In the genomic region with DNA sequence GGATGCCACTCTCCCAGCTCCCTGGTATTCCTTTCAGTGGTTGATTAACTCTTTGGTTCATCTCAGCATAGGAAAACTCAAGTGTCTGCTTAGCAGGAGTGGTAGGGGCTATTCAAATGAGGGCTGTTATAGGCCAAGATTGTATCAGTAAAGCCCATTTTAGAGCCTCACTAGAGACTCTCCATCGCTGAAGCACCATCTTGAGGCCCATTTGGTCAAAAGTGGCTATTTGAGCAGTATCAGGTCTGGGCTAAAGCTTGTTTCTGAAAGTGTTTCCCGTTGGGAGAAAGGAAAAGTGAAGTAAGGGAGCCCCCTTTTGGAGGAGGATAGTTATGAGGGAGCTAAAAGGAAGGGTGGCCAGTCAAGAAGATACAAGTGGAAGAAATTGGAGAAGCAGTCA, we compare ENCODE assay signal across 8 mouse cellular contexts.
A peak's percentile ranks its signal among the peaks of the same experiment; 100 is the strongest.
DNase-seq lines count a peak whose midpoint lies in the region; ATAC-seq and TF ChIP-seq lines count a peak whose summit lies in the region.

No protein-coding gene starts in this region.

- H3K4me3 ChIP-seq in hindbrain, embryonic 13.5 days = no peak overlapping the region
- no peak overlapping the region for H3K4me3 ChIP-seq in hindbrain, embryonic 10.5 days
- no peak overlapping the region for H3K4me3 ChIP-seq in MEL (ENCODE audit: control insufficient read depth in 1 of 2, insufficient read depth in 1 of 2, low read depth in 2 of 2, low read length in 2 of 2)
- H3K4me3 ChIP-seq in hindbrain, embryonic 14.5 days (replicated peaks; ENCODE audit: low read length) = no peak overlapping the region
- H3K4me3 ChIP-seq in liver, embryonic 11.5 days (ENCODE audit: low read depth, low read length) = no peak overlapping the region

- no peak overlapping the region for H3K4me2 ChIP-seq in hindbrain, embryonic 13.5 days
- H3K4me2 ChIP-seq in hindbrain, embryonic 14.5 days (replicated peaks) = no peak overlapping the region
- H3K4me2 ChIP-seq in liver, embryonic 11.5 days = no peak overlapping the region

- TF ChIP-seq POLR2A in MEL (IDR thresholded peaks at IDR 0.05; ENCODE audit: control insufficient read depth in 1 of 2, insufficient read depth in 1 of 2, low read depth in 1 of 2, low read length in 2 of 2, poor library complexity in 1 of 2) = no peak

- H3K9ac ChIP-seq in hindbrain, embryonic 13.5 days = no peak overlapping the region
- H3K9ac ChIP-seq in MEL (ENCODE audit: control insufficient read depth, low read depth, low read length, poor library complexity, severe bottlenecking) = no peak overlapping the region
- H3K9ac ChIP-seq in hindbrain, embryonic 14.5 days = no peak overlapping the region
- no peak overlapping the region for H3K9ac ChIP-seq in liver, embryonic 11.5 days (ENCODE audit: low read depth, low read length)

- 6% methylated on average over 2 of the region's 2 CpGs for WGBS in hindbrain, embryonic 13.5 days
- 13% methylated on average over 2 of the region's 2 CpGs for WGBS in hindbrain, embryonic 10.5 days
- 8% methylated on average over 2 of the region's 2 CpGs for WGBS in hindbrain, embryonic 14.5 days
- WGBS in liver, embryonic 11.5 days = 6% methylated on average over 2 of the region's 2 CpGs

- H3K27me3 ChIP-seq in hindbrain, embryonic 13.5 days = no peaks in the 10 kb centered on the region
- no peaks in the 10 kb centered on the region for H3K27me3 ChIP-seq in hindbrain, embryonic 10.5 days (ENCODE audit: insufficient read depth, poor library complexity, severe bottlenecking)
- no peaks in the 10 kb centered on the region; a peak in 2 of 4 replicates for H3K27me3 ChIP-seq in MEL (ENCODE audit: control insufficient read depth in 1 of 2, insufficient read depth in 2 of 2, low read length in 2 of 2)
- H3K27me3 ChIP-seq in hindbrain, embryonic 14.5 days (ENCODE audit: control insufficient read depth, insufficient read depth, low read length) = no peaks in the 10 kb centered on the region
- H3K27me3 ChIP-seq in liver, embryonic 11.5 days (replicated peaks; ENCODE audit: control insufficient read depth, insufficient read depth, low read length) = no peaks in the 10 kb centered on the region

- no peaks in the 10 kb centered on the region for H3K79me2 ChIP-seq in MEL (ENCODE audit: control insufficient read depth, insufficient read depth, low read length, poor library complexity)

- H3K9me3 ChIP-seq in hindbrain, embryonic 13.5 days = no peaks in the 10 kb centered on the region
- H3K9me3 ChIP-seq in hindbrain, embryonic 10.5 days = no peaks in the 10 kb centered on the region
- H3K9me3 ChIP-seq in MEL (replicated peaks; ENCODE audit: insufficient read depth, low read length) = no peaks in the 10 kb centered on the region
- H3K9me3 ChIP-seq in hindbrain, embryonic 14.5 days (ENCODE audit: control insufficient read depth, low read length) = no peaks in the 10 kb centered on the region
- H3K9me3 ChIP-seq in liver, embryonic 11.5 days (ENCODE audit: control insufficient read depth, low read length) = no peaks in the 10 kb centered on the region

- H3K36me3 ChIP-seq in hindbrain, embryonic 13.5 days = no peaks in the 10 kb centered on the region
- H3K36me3 ChIP-seq in hindbrain, embryonic 10.5 days = no peaks in the 10 kb centered on the region
- H3K36me3 ChIP-seq in MEL (ENCODE audit: control insufficient read depth in 1 of 2, insufficient read depth in 2 of 2, low read length in 2 of 2) = no peaks in the 10 kb centered on the region
- no peaks in the 10 kb centered on the region for H3K36me3 ChIP-seq in hindbrain, embryonic 14.5 days (replicated peaks; ENCODE audit: control insufficient read depth, insufficient read depth)
- no peaks in the 10 kb centered on the region for H3K36me3 ChIP-seq in liver, embryonic 11.5 days (ENCODE audit: control insufficient read depth, insufficient read depth, low read length)

- H3K4me1 ChIP-seq in hindbrain, embryonic 13.5 days (replicated peaks) = no peaks in the 10 kb centered on the region
- no peaks in the 10 kb centered on the region for H3K4me1 ChIP-seq in hindbrain, embryonic 10.5 days (replicated peaks)
- no peaks in the 10 kb centered on the region for H3K4me1 ChIP-seq in MEL (ENCODE audit: control insufficient read depth in 1 of 2, insufficient read depth in 2 of 2, low read length in 2 of 2)
- H3K4me1 ChIP-seq in hindbrain, embryonic 14.5 days (replicated peaks; ENCODE audit: control insufficient read depth, insufficient read depth, low read length) = no peaks in the 10 kb centered on the region
- no peaks in the 10 kb centered on the region for H3K4me1 ChIP-seq in liver, embryonic 11.5 days (replicated peaks; ENCODE audit: control insufficient read depth, insufficient read depth, low read length)

- peak in 1 of 3 experiments; percentile 36; a peak in 2 of 6 replicates for TF ChIP-seq CTCF in MEL (IDR thresholded peaks at IDR 0.05 in 2 of 3, conservative IDR thresholded peaks at IDR 0.05 in 1 of 3; ENCODE audit: control insufficient read depth in 1 of 3, insufficient read depth in 1 of 3, low read depth in 2 of 3, low read length in 3 of 3, poor library complexity in 1 of 3, severe bottlenecking in 1 of 3)

- H3K27ac ChIP-seq in hindbrain, embryonic 13.5 days = no peak overlapping the region
- no peak overlapping the region for H3K27ac ChIP-seq in hindbrain, embryonic 10.5 days
- no peak overlapping the region for H3K27ac ChIP-seq in MEL (ENCODE audit: control insufficient read depth, low read depth, low read length)
- H3K27ac ChIP-seq in hindbrain, embryonic 14.5 days = no peak overlapping the region
- H3K27ac ChIP-seq in liver, embryonic 11.5 days (ENCODE audit: low read depth, low read length) = no peak overlapping the region

- no peak for TF ChIP-seq EP300 in MEL (IDR thresholded peaks at IDR 0.05; ENCODE audit: low read depth in 1 of 2, low read length in 2 of 2)

- TF ChIP-seq RAD21 in MEL (IDR thresholded peaks at IDR 0.05; ENCODE audit: low read depth, low read length) = peak; percentile 49

- ATAC-seq in hindbrain, embryonic 13.5 days (ENCODE audit: low FRiP score) = 0 out of 2 replicates have a peak, but pooled peaks have one; percentile 46
- peak; percentile 59; the same call in 1 of the 2 replicates for ATAC-seq in hindbrain, embryonic 14.5 days (ENCODE audit: low FRiP score)
- ATAC-seq in liver, embryonic 11.5 days (replicated peaks; ENCODE audit: low FRiP score) = no peak

- no peak for DNase-seq in hindbrain, embryonic 10.5 days (ENCODE audit: low spot score)
- peak; percentile 8 for DNase-seq in MEL (ENCODE audit: low read depth, low spot score)
- DNase-seq in cerebellum, adult 8-10 months = peak; percentile 55
- DNase-seq in hindbrain, embryonic 14.5 days (ENCODE audit: low spot score) = peak; percentile 76
- DNase-seq in mesoderm, embryonic 11.5 days (ENCODE audit: low read depth, low spot score) = peak; percentile 23
- DNase-seq in B cell, adult 2 months = no peak
- no peak for DNase-seq in liver, embryonic 11.5 days (ENCODE audit: low spot score)

TF ChIP-seq in MEL, 35 proteins besides CTCF, POLR2A, EP300 and RAD21:
- TF ChIP-seq ZC3H11A (IDR thresholded peaks at IDR 0.05; ENCODE audit: low read depth, low read length) (peak; percentile 40; the same call in 1 of the 2 replicates), MAX (IDR thresholded peaks at IDR 0.05; ENCODE audit: low read length) (no peak), SMC3 (IDR thresholded peaks at IDR 0.05; ENCODE audit: low read depth, low read length) (peak; percentile 42)

Comparison
In these comparisons a context has a peak if more than half of its experiments do, and no peak if none do; other contexts are left out.
1. DNase-seq: peak in MEL (single experiment), cerebellum, adult 8-10 months (single experiment), hindbrain, embryonic 14.5 days (single experiment) and mesoderm, embryonic 11.5 days (single experiment); none in hindbrain, embryonic 10.5 days (single experiment), B cell, adult 2 months (0 of 2) and liver, embryonic 11.5 days (single experiment).